Mouse (Mus musculus) ES-E14 (cell line): ENCODE measurements at regions not wholly inside any gene's neighbourhood (a gene's known extent, or its start where the extent isn't known, plus 50 kb on each side); places are given as distances from the start of the nearest gene placed in this dataset.

Experiments used
- CHD2 ChIP-seq: IDR thresholded peaks from 2 replicates; pipeline ENCODE4 v1.6.1; 2014; ENCODE audit warnings: mild to moderate bottlenecking, low read depth, low read length, inconsistent platforms
- HCFC1 ChIP-seq: IDR thresholded peaks from 2 replicates; pipeline ENCODE4 v1.6.1; 2012; ENCODE audit warnings: low read length, inconsistent platforms, borderline replicate concordance; ENCODE audit not compliant: insufficient read depth
- ZC3H11A ChIP-seq: IDR thresholded peaks from 2 replicates; pipeline ENCODE4 v1.6.1; 2012; ENCODE audit warnings: low read depth, mild to moderate bottlenecking, inconsistent platforms, low read length, borderline replicate concordance

- no peak for TF ChIP-seq HCFC1
- no peak for TF ChIP-seq ZC3H11A
- no peak for TF ChIP-seq CHD2
Measured at GRCm38 (mm10) chr16:83131876-83132275, 303.7 kb downstream of the Gm21833 start.
